Mouse (Mus musculus): ENCODE data around the gene Gm17490. TPM values are rescaled to one million over a fixed set of nuclear protein-coding genes. Genes with fewer than 3 reads are reported as not detected.

Gm17490 gene
- not detected in 2 replicates for polyA plus RNA-seq (2016; fragmentation: Nextera tagmentation; extraction: Ambion mirVana)

GRCm38 (mm10) chr2:11625890-11626289, at the start of gene Gm17490:
Gm17490 (minus strand) TSS chr2:11626264.
- Histone ChIP-seq H3K27ac (no peak within 1 kb of the TSS), H3K4me3 (no peak within 1 kb of the TSS), H3K9me3 (no peaks in the 10 kb centered on the region), H3K36me3 (no peaks in the 10 kb centered on the region), H3K27me3 (ENCODE audit: insufficient read depth, poor library complexity, severe bottlenecking) (no peaks in the 10 kb centered on the region), H3K4me1 (replicated peaks) (no peaks in the 10 kb centered on the region)
- DNase-seq (ENCODE audit: low spot score), result no peak
- WGBS, result 92% methylated on average over 5 of the region's 5 CpGs

GRCm38 (mm10) chr2:11672144-11672543, 46.1 kb upstream of the Gm17490 start:
- no peaks in the 10 kb centered on the region for H3K27me3 ChIP-seq (ENCODE audit: insufficient read depth, poor library complexity, severe bottlenecking)
- H3K4me1 ChIP-seq (replicated peaks), result no peaks in the 10 kb centered on the region
- no peak overlapping the region for H3K27ac ChIP-seq
- H3K9me3 ChIP-seq, result no peaks in the 10 kb centered on the region
- H3K36me3 ChIP-seq, result no peaks in the 10 kb centered on the region
- 18% methylated on average over 3 of the region's 3 CpGs for WGBS
- no peak for DNase-seq (ENCODE audit: low spot score)
- no peak overlapping the region for H3K4me3 ChIP-seq

- H3K27ac ChIP-seq, result no peak overlapping the region
- no peaks in the 10 kb centered on the region for H3K36me3 ChIP-seq
- WGBS, result 90% methylated on average over 3 of the region's 3 CpGs
- H3K27me3 ChIP-seq (ENCODE audit: insufficient read depth, poor library complexity, severe bottlenecking), result no peaks in the 10 kb centered on the region
- H3K9me3 ChIP-seq, result no peaks in the 10 kb centered on the region
- H3K4me1 ChIP-seq (replicated peaks), result no peaks in the 10 kb centered on the region
- H3K4me3 ChIP-seq, result no peak overlapping the region
- DNase-seq (ENCODE audit: low spot score), result no peak
Measured at GRCm38 (mm10) chr2:11665326-11665725, 39.3 kb upstream of the Gm17490 start.

- Histone ChIP-seq H3K27ac (no peak overlapping the region), H3K36me3 (no peaks in the 10 kb centered on the region), H3K4me1 (replicated peaks) (no peaks in the 10 kb centered on the region), H3K4me3 (no peak overlapping the region), H3K9me3 (no peaks in the 10 kb centered on the region), H3K27me3 (ENCODE audit: insufficient read depth, poor library complexity, severe bottlenecking) (no peaks in the 10 kb centered on the region)
- WGBS, result 90% methylated on average over 4 of the region's 4 CpGs
- DNase-seq (ENCODE audit: low spot score), result no peak
Measured at GRCm38 (mm10) chr2:11664806-11665205, 38.7 kb upstream of the Gm17490 start.

GRCm38 (mm10) chr2:11664367-11664766, 38.3 kb upstream of the Gm17490 start:
- Histone ChIP-seq H3K27ac (no peak overlapping the region), H3K36me3 (no peaks in the 10 kb centered on the region), H3K9me3 (no peaks in the 10 kb centered on the region), H3K4me1 (replicated peaks) (peaks cover 2% of the 10 kb centered on the region; the same call in 1 of the 2 replicates), H3K4me3 (peak overlapping the region; percentile 33), H3K27me3 (ENCODE audit: insufficient read depth, poor library complexity, severe bottlenecking) (no peaks in the 10 kb centered on the region)
- DNase-seq (ENCODE audit: low spot score), result no peak
- 45% methylated on average over 6 of the region's 6 CpGs for WGBS

GRCm38 (mm10) chr2:11663961-11664360, 37.9 kb upstream of the Gm17490 start:
- peaks cover 5% of the 10 kb centered on the region; the same call in 1 of the 2 replicates for H3K4me1 ChIP-seq (replicated peaks)
- no peaks in the 10 kb centered on the region for H3K27me3 ChIP-seq (ENCODE audit: insufficient read depth, poor library complexity, severe bottlenecking)
- H3K36me3 ChIP-seq, result no peaks in the 10 kb centered on the region
- H3K9me3 ChIP-seq, result no peaks in the 10 kb centered on the region
- no peak overlapping the region for H3K27ac ChIP-seq
- 6% methylated on average over 10 of the region's 10 CpGs for WGBS
- peak; percentile 66 for DNase-seq (ENCODE audit: low spot score)
- peak overlapping the region; percentile 33 for H3K4me3 ChIP-seq

- no peaks in the 10 kb centered on the region for H3K36me3 ChIP-seq
- no peak overlapping the region for H3K4me3 ChIP-seq
- no peaks in the 10 kb centered on the region for H3K27me3 ChIP-seq (ENCODE audit: insufficient read depth, poor library complexity, severe bottlenecking)
- no peak overlapping the region for H3K27ac ChIP-seq
- no peaks in the 10 kb centered on the region for H3K9me3 ChIP-seq
- no peak for DNase-seq (ENCODE audit: low spot score)
- WGBS, result 96% methylated on average over 1 of the region's 1 CpGs
- peaks cover 5% of the 10 kb centered on the region; the same call in 1 of the 2 replicates for H3K4me1 ChIP-seq (replicated peaks)
Measured at GRCm38 (mm10) chr2:11662907-11663230, 36.8 kb upstream of the Gm17490 start.

GRCm38 (mm10) chr2:11662143-11662906, 36.3 kb upstream of the Gm17490 start:
- peaks cover 5% of the 10 kb centered on the region; the same call in 1 of the 2 replicates for H3K4me1 ChIP-seq (replicated peaks)
- 86% methylated on average over 6 of the region's 6 CpGs for WGBS

GRCm38 (mm10) chr2:11659263-11659662, 33.2 kb upstream of the Gm17490 start:
- Histone ChIP-seq H3K27me3 (ENCODE audit: insufficient read depth, poor library complexity, severe bottlenecking) (no peaks in the 10 kb centered on the region), H3K4me3 (no peak overlapping the region), H3K4me1 (replicated peaks) (peaks cover 5% of the 10 kb centered on the region; the same call in 1 of the 2 replicates), H3K36me3 (no peaks in the 10 kb centered on the region), H3K9me3 (no peaks in the 10 kb centered on the region), H3K27ac (no peak overlapping the region)
- no peak for DNase-seq (ENCODE audit: low spot score)
- 39% methylated on average over 2 of the region's 2 CpGs for WGBS

More at GRCm38 (mm10) chr2:11662143-11662906, 36.3 kb upstream of the Gm17490 start:
- Histone ChIP-seq H3K27me3 (ENCODE audit: insufficient read depth, poor library complexity, severe bottlenecking) (no peaks in the 10 kb centered on the region), H3K36me3 (no peaks in the 10 kb centered on the region), H3K9me3 (no peaks in the 10 kb centered on the region), H3K4me3 (no peak overlapping the region), H3K27ac (no peak overlapping the region)
- DNase-seq (ENCODE audit: low spot score), result no peak

- H3K36me3 ChIP-seq, result no peaks in the 10 kb centered on the region
- H3K27ac ChIP-seq, result no peak overlapping the region
- H3K4me1 ChIP-seq (replicated peaks), result peaks cover 5% of the 10 kb centered on the region; the same call in 1 of the 2 replicates
- no peaks in the 10 kb centered on the region for H3K27me3 ChIP-seq (ENCODE audit: insufficient read depth, poor library complexity, severe bottlenecking)
- 94% methylated on average over 2 of the region's 2 CpGs for WGBS
- H3K4me3 ChIP-seq, result no peak overlapping the region
- no peaks in the 10 kb centered on the region for H3K9me3 ChIP-seq
- no peak for DNase-seq (ENCODE audit: low spot score)
Measured at GRCm38 (mm10) chr2:11657581-11657980, 31.5 kb upstream of the Gm17490 start.

- H3K4me1 ChIP-seq (replicated peaks), result peaks cover 5% of the 10 kb centered on the region; the same call in 1 of the 2 replicates
- no peak overlapping the region for H3K27ac ChIP-seq
- WGBS, result 73% methylated on average over 9 of the region's 9 CpGs
- DNase-seq (ENCODE audit: low spot score), result no peak
- H3K36me3 ChIP-seq, result no peaks in the 10 kb centered on the region
- H3K4me3 ChIP-seq, result no peak overlapping the region
- H3K9me3 ChIP-seq, result no peaks in the 10 kb centered on the region
- H3K27me3 ChIP-seq (ENCODE audit: insufficient read depth, poor library complexity, severe bottlenecking), result no peaks in the 10 kb centered on the region
Measured at GRCm38 (mm10) chr2:11654990-11655931, 29.2 kb upstream of the Gm17490 start.

GRCm38 (mm10) chr2:11653780-11654179, 27.7 kb upstream of the Gm17490 start:
- DNase-seq (ENCODE audit: low spot score), result no peak
- no peaks in the 10 kb centered on the region for H3K9me3 ChIP-seq
- no peak overlapping the region for H3K27ac ChIP-seq
- no peaks in the 10 kb centered on the region for H3K4me1 ChIP-seq (replicated peaks)
- no peak overlapping the region for H3K4me3 ChIP-seq
- WGBS, result 78% methylated on average over 5 of the region's 5 CpGs
- no peaks in the 10 kb centered on the region for H3K27me3 ChIP-seq (ENCODE audit: insufficient read depth, poor library complexity, severe bottlenecking)
- no peaks in the 10 kb centered on the region for H3K36me3 ChIP-seq

GRCm38 (mm10) chr2:11653330-11653729, 27.3 kb upstream of the Gm17490 start:
- no peaks in the 10 kb centered on the region for H3K27me3 ChIP-seq (ENCODE audit: insufficient read depth, poor library complexity, severe bottlenecking)
- H3K4me1 ChIP-seq (replicated peaks), result no peaks in the 10 kb centered on the region
- H3K27ac ChIP-seq, result no peak overlapping the region
- H3K4me3 ChIP-seq, result no peak overlapping the region
- WGBS, result 53% methylated on average over 6 of the region's 6 CpGs
- no peaks in the 10 kb centered on the region for H3K9me3 ChIP-seq
- DNase-seq (ENCODE audit: low spot score), result no peak
- H3K36me3 ChIP-seq, result no peaks in the 10 kb centered on the region
